Mouse (Mus musculus): ENCODE data around the gene Mr1.

DNA sequence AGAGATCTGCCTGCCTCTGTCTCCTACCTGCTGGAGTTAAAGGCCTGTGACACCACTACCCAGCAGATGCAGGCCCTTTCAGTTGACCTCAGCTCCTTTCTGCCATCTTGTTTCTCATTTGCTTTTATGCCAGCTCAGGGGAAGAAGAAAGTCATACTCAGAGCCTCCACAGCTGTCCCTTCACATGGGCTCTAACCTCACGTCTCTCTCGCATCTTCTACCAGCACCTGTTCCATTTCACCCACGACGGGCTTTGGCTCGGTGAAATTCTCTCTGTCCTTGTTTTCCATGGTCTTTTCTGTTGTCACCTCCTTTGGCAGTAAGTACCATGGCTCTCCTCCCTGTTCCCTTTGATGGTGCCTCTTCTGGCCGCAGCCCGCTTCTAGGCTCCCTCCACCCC lies 56.3 kb downstream of the Mr1 start:
- TF ChIP-seq CHD2 (IDR thresholded peaks at IDR 0.05; ENCODE audit: low read depth, low read length) (no peak), ZC3H11A (IDR thresholded peaks at IDR 0.05; ENCODE audit: borderline replicate concordance, low read depth, low read length) (no peak), ZNF384 (IDR thresholded peaks at IDR 0.05; ENCODE audit: low read depth, low read length) (no peak), MAFK (IDR thresholded peaks at IDR 0.05; ENCODE audit: insufficient read depth, low read depth, low read length) (no peak), HCFC1 (IDR thresholded peaks at IDR 0.05; ENCODE audit: borderline replicate concordance, insufficient read depth, low read length) (no peak)
